Mouse (Mus musculus): Measurements from ENCODE around the gene Lsm2.
"Not testable (repeated sequence)": the region's sequence is repeated elsewhere in the genome, so short reads cannot be mapped to it uniquely, and the experiment has no call there.

The Lsm2 gene

GRCm38 (mm10) chr17:34957291-34957690, 24.4 kb upstream of the Lsm2 start:
- not testable (repeated sequence) for DNase-seq (ENCODE audit: low read depth)

GRCm38 (mm10) chr17:34957966-34958365, 23.7 kb upstream of the Lsm2 start:
- not testable (repeated sequence) for DNase-seq (ENCODE audit: low read depth)

- not testable (repeated sequence) for DNase-seq (ENCODE audit: low read depth)
Observed at GRCm38 (mm10) chr17:34958734-34959129, 22.9 kb upstream of the Lsm2 start.

GRCm38 (mm10) chr17:34959130-34959778, 22.4 kb upstream of the Lsm2 start, which contains the start of gene Hspa1b:
Hspa1b (minus strand) TSS chr17:34959238.
- DNase-seq (ENCODE audit: low read depth): peak; percentile 89

- DNase-seq (ENCODE audit: low read depth): peak; percentile 88
Observed at GRCm38 (mm10) chr17:34959881-34960515, 21.7 kb upstream of the Lsm2 start.

- DNase-seq (ENCODE audit: low read depth): peak; percentile 82
Observed at GRCm38 (mm10) chr17:34960702-34961493, 20.8 kb upstream of the Lsm2 start.

- peak; percentile 84 for DNase-seq (ENCODE audit: low read depth)
Observed at GRCm38 (mm10) chr17:34962125-34962524, 19.5 kb upstream of the Lsm2 start.

GRCm38 (mm10) chr17:34962841-34963240, 18.8 kb upstream of the Lsm2 start:
- no peak for DNase-seq (ENCODE audit: low read depth)

GRCm38 (mm10) chr17:34964640-34965049, 17.0 kb upstream of the Lsm2 start:
- peak; percentile 82 for DNase-seq (ENCODE audit: low read depth)

GRCm38 (mm10) chr17:34965627-34966026, 16.0 kb upstream of the Lsm2 start:
- DNase-seq (ENCODE audit: low read depth): peak; percentile 70

- DNase-seq (ENCODE audit: low read depth): not testable (repeated sequence)
Observed at GRCm38 (mm10) chr17:34969822-34970221, 11.8 kb upstream of the Lsm2 start, which contains the start of gene Gm20481. Gm20481 (plus strand) TSS chr17:34969912.

GRCm38 (mm10) chr17:34970850-34971249, 10.8 kb upstream of the Lsm2 start:
- not testable (repeated sequence) for DNase-seq (ENCODE audit: low read depth)

- DNase-seq (ENCODE audit: low read depth): not testable (repeated sequence)
Observed at GRCm38 (mm10) chr17:34971694-34972068, 10.0 kb upstream of the Lsm2 start.

- not testable (repeated sequence) for DNase-seq (ENCODE audit: low read depth)
Observed at GRCm38 (mm10) chr17:34972069-34972749, 9.5 kb upstream of the Lsm2 start, which contains the start of the genes Hspa1a and Hspa1l. Hspa1a (minus strand) TSS chr17:34972156. Hspa1l (plus strand) TSS chr17:34972703.

- peak; percentile 61 for DNase-seq (ENCODE audit: low read depth)
Observed at GRCm38 (mm10) chr17:34975581-34976492, 5.8 kb upstream of the Lsm2 start.

- no peak for DNase-seq (ENCODE audit: low read depth)
Observed at GRCm38 (mm10) chr17:34977000-34977399, 4.7 kb upstream of the Lsm2 start.

GRCm38 (mm10) chr17:34978239-34978638, 3.4 kb upstream of the Lsm2 start:
- no peak for DNase-seq (ENCODE audit: low read depth)

GRCm38 (mm10) chr17:34979631-34980030, 2.0 kb upstream of the Lsm2 start:
- DNase-seq (ENCODE audit: low read depth): no peak

GRCm38 (mm10) chr17:34980655-34981054, 1.0 kb upstream of the Lsm2 start:
- DNase-seq (ENCODE audit: low read depth): peak; percentile 83

GRCm38 (mm10) chr17:34982328-34982727, 666 bp downstream of the Lsm2 start:
- DNase-seq (ENCODE audit: low read depth): peak; percentile 27

GRCm38 (mm10) chr17:34984218-34984617, 2.6 kb downstream of the Lsm2 start:
- DNase-seq (ENCODE audit: low read depth): peak; percentile 80
